Mouse (Mus musculus): ENCODE measurements around the gene Bricd5. TPM values are rescaled to one million over a fixed set of nuclear protein-coding genes. Genes with fewer than 3 reads are reported as not detected.

Bricd5 gene
- polyA plus RNA-seq, 2 experiments = 0.29 TPM; not detected in 1

- ATAC-seq (ENCODE audit: insufficient read depth) = peak; percentile 96
- WGBS (ENCODE audit: insufficient replicate concordance) = under 1% methylated on average over 75 of the region's 75 CpGs
- peak within 1 kb of the TSS; percentile 86 for H3K27ac ChIP-seq
- H3K4me3 ChIP-seq (ENCODE audit: insufficient read depth in 1 of 2, low read depth in 2 of 2, low read length in 2 of 2) = peak within 1 kb of the TSS; percentile 93 to 94
- peak; percentile 97 to 98 (median 98) for DNase-seq (ENCODE audit: low read depth in 3 of 3, low spot score in 3 of 3)
- H3K4me2 ChIP-seq (ENCODE audit: low read depth) = peak within 1 kb of the TSS; percentile 96
- no peaks in the 10 kb centered on the region for H3K9me3 ChIP-seq (ENCODE audit: control insufficient read depth, low read length)
- H3K4me1 ChIP-seq (replicated peaks; ENCODE audit: control insufficient read depth in 2 of 2, insufficient read depth in 2 of 2, low read length in 1 of 2) = peaks cover 10 to 13% of the 10 kb centered on the region in 2 experiments
- H3K36me3 ChIP-seq (replicated peaks; ENCODE audit: control insufficient read depth, insufficient read depth, low read depth) = peaks cover 5% of the 10 kb centered on the region
- peak within 1 kb of the TSS; percentile 96 for H3K9ac ChIP-seq (replicated peaks)
- TF ChIP-seq CTCF (IDR thresholded peaks at IDR 0.05; ENCODE audit: low read depth) (peak; percentile 19; the same call in 1 of the 2 replicates), EP300 (IDR thresholded peaks at IDR 0.05; ENCODE audit: low read depth) (no peak)
- H3K27me3 ChIP-seq (ENCODE audit: control insufficient read depth, insufficient read depth, low read length) = no peaks in the 10 kb centered on the region
These were observed 3.6 kb upstream of the Bricd5 start, which contains the start of the genes E4f1 and Pgp for GRCm38 (mm10) chr17:24469910-24470602. Gene E4f1, minus strand, starts transcription at chr17:24470313. Gene Pgp, plus strand, starts transcription at chr17:24470392.

- ATAC-seq (ENCODE audit: insufficient read depth) = peak; percentile 32
- no peak for DNase-seq (ENCODE audit: low read depth in 3 of 3, low spot score in 3 of 3)
- WGBS (ENCODE audit: insufficient replicate concordance) = under 1% methylated on average over 68 of the region's 68 CpGs
- no peaks in the 10 kb centered on the region for H3K9me3 ChIP-seq (ENCODE audit: control insufficient read depth, low read length)
- peaks cover 12% of the 10 kb centered on the region for H3K36me3 ChIP-seq (replicated peaks; ENCODE audit: control insufficient read depth, insufficient read depth, low read depth)
- H3K4me1 ChIP-seq (replicated peaks; ENCODE audit: control insufficient read depth in 2 of 2, insufficient read depth in 2 of 2, low read length in 1 of 2) = peaks cover 10 to 13% of the 10 kb centered on the region in 2 experiments
- H3K4me2 ChIP-seq (ENCODE audit: low read depth) = peak overlapping the region; percentile 96
- H3K27me3 ChIP-seq (ENCODE audit: control insufficient read depth, insufficient read depth, low read length) = no peaks in the 10 kb centered on the region
- peak overlapping the region; percentile 96 for H3K9ac ChIP-seq (replicated peaks)
- peak overlapping the region; percentile 84 to 93 for H3K4me3 ChIP-seq (ENCODE audit: insufficient read depth in 1 of 2, low read depth in 2 of 2, low read length in 2 of 2)
- H3K27ac ChIP-seq = peak overlapping the region; percentile 73
- no peak for TF ChIP-seq EP300 (IDR thresholded peaks at IDR 0.05; ENCODE audit: low read depth)
- TF ChIP-seq CTCF (IDR thresholded peaks at IDR 0.05; ENCODE audit: low read depth) = no peak
These were observed 2.8 kb upstream of the Bricd5 start for GRCm38 (mm10) chr17:24470701-24471527.

- no peak for ATAC-seq (ENCODE audit: insufficient read depth)
- H3K27ac ChIP-seq = peak overlapping the region; percentile 10; the same call in 1 of the 2 replicates
These were observed 1.2 kb upstream of the Bricd5 start for GRCm38 (mm10) chr17:24472512-24472911.

GRCm38 (mm10) chr17:24474557-24474956, 873 bp downstream of the Bricd5 start:
- peaks cover 25% of the 10 kb centered on the region for H3K36me3 ChIP-seq (replicated peaks; ENCODE audit: control insufficient read depth, insufficient read depth, low read depth)
- peaks cover 13 to 20% of the 10 kb centered on the region in 2 experiments for H3K4me1 ChIP-seq (replicated peaks; ENCODE audit: control insufficient read depth in 2 of 2, insufficient read depth in 2 of 2, low read length in 1 of 2)
- no peak for TF ChIP-seq EP300 (IDR thresholded peaks at IDR 0.05; ENCODE audit: low read depth)
- TF ChIP-seq CTCF (IDR thresholded peaks at IDR 0.05; ENCODE audit: low read depth) = no peak
- 66% methylated on average over 5 of the region's 5 CpGs for WGBS (ENCODE audit: insufficient replicate concordance)
- no peak overlapping the region for H3K4me3 ChIP-seq (ENCODE audit: insufficient read depth in 1 of 2, low read depth in 2 of 2, low read length in 2 of 2)
- no peak overlapping the region for H3K9ac ChIP-seq (replicated peaks)
- H3K9me3 ChIP-seq (ENCODE audit: control insufficient read depth, low read length) = no peaks in the 10 kb centered on the region
- no peak for ATAC-seq (ENCODE audit: insufficient read depth)
- H3K27me3 ChIP-seq (ENCODE audit: control insufficient read depth, insufficient read depth, low read length) = no peaks in the 10 kb centered on the region
- no peak for DNase-seq (ENCODE audit: low read depth in 3 of 3, low spot score in 3 of 3)
- H3K4me2 ChIP-seq (ENCODE audit: low read depth) = no peak overlapping the region
- no peak overlapping the region for H3K27ac ChIP-seq

More at GRCm38 (mm10) chr17:24472512-24472911, 1.2 kb upstream of the Bricd5 start:
- no peaks in the 10 kb centered on the region for H3K9me3 ChIP-seq (ENCODE audit: control insufficient read depth, low read length)
- H3K27me3 ChIP-seq (ENCODE audit: control insufficient read depth, insufficient read depth, low read length) = no peaks in the 10 kb centered on the region
- peak overlapping the region; percentile 96 for H3K9ac ChIP-seq (replicated peaks)
- no peak for TF ChIP-seq EP300 (IDR thresholded peaks at IDR 0.05; ENCODE audit: low read depth)
- TF ChIP-seq CTCF (IDR thresholded peaks at IDR 0.05; ENCODE audit: low read depth) = no peak
- no peak for DNase-seq (ENCODE audit: low read depth in 3 of 3, low spot score in 3 of 3)
- H3K36me3 ChIP-seq (replicated peaks; ENCODE audit: control insufficient read depth, insufficient read depth, low read depth) = peaks cover 25% of the 10 kb centered on the region
- H3K4me2 ChIP-seq (ENCODE audit: low read depth) = peak overlapping the region; percentile 96
- WGBS (ENCODE audit: insufficient replicate concordance) = 75% methylated on average over 4 of the region's 4 CpGs
- H3K4me3 ChIP-seq (ENCODE audit: insufficient read depth in 1 of 2, low read depth in 2 of 2, low read length in 2 of 2) = peak overlapping the region; percentile 84 to 93; a peak in 3 of 4 replicates
- peaks cover 10 to 13% of the 10 kb centered on the region in 2 experiments for H3K4me1 ChIP-seq (replicated peaks; ENCODE audit: control insufficient read depth in 2 of 2, insufficient read depth in 2 of 2, low read length in 1 of 2)
